Mouse (Mus musculus): ENCODE data around the gene Emilin3. TPM values are rescaled to one million over a fixed set of nuclear protein-coding genes. Genes with fewer than 3 reads are reported as not detected.

Gene Emilin3
- polyA plus RNA-seq, 1 experiment, result 0.70 TPM

DNA sequence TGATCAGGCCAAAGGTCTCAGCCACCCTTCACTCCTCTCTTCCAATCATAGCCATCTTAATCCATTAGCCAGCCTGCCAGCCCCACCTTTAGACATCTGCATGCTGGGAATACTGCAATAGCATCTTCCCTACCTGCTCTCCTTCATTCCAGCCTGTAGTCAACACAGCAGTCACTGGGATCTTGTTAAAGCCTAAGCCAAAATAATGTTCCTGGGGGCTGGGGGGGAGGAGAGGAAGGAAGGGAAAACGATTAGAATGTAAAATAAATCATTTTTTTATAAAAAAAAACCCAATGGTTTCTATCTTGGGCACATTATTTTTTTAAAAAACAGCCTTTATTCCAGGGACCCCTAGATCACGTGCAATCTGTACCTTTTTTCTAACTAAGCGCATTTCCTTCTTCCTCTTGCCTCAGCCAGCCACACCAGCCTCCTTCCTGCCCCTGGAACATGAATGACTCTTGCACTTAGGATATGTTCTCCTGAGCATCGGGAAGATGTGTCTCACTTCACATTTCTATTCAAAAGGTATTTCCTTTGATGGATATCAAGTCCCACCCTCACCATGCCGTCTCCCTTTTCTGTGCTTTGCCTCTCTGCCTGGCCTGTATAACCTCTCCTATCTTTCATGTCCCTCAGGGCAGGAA lies 37.8 kb downstream of the Emilin3 start:
- Histone ChIP-seq H3K36me3 (ENCODE audit: control insufficient read depth, insufficient read depth, low read length, poor library complexity, severe bottlenecking) (no peaks in the 10 kb centered on the region), H3K27ac (ENCODE audit: insufficient read depth, low read length) (no peak overlapping the region), H3K4me3 (ENCODE audit: low read depth, low read length) (no peak overlapping the region), H3K9me3 (replicated peaks; ENCODE audit: control insufficient read depth, insufficient read depth, low read length, poor library complexity, severe bottlenecking) (peaks cover 4% of the 10 kb centered on the region; the same call in 1 of the 2 replicates), H3K9ac (ENCODE audit: low read depth, poor library complexity, severe bottlenecking) (no peak overlapping the region), H3K4me1 (ENCODE audit: control insufficient read depth, insufficient read depth, low read length) (no peaks in the 10 kb centered on the region), H3K27me3 (ENCODE audit: control insufficient read depth, insufficient read depth, low read length, poor library complexity, severe bottlenecking) (peaks cover 4% of the 10 kb centered on the region; the same call in 1 of the 2 replicates)
- TF ChIP-seq POLR2A (IDR thresholded peaks at IDR 0.05; ENCODE audit: insufficient read depth, low read length), result no peak
- TF ChIP-seq CTCF (IDR thresholded peaks at IDR 0.05; ENCODE audit: low read depth, low read length), result no peak
- no peak for TF ChIP-seq EP300 (IDR thresholded peaks at IDR 0.05; ENCODE audit: insufficient read depth, low read depth, low read length)

DNA sequence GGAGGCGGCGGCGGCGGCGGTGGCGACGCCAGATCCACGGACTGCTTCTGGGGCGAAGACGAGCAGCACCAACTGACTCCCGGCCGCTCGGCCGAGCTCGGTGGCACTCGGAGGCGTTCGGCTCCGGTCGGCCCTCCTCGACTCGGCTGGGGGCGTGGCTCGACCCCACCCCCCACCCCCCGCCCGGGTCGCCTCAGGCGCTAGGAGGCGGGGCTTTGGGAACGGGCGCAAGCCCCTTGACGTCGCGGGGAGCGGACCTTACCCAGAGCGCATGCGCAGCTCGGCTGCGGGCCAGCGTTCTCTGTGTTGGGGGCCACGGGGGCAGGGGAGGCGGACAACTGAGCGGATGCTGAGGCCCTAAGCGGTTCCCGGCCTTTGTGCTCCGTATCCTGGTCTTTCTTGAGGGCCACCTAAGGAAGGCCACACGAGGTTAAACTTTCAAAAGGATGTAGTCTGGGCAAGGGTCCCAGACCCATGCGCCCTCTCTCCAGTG lies 39.2 kb downstream of the Emilin3 start, which contains the start of gene Zhx3:
Gene Zhx3, minus strand, starts transcription at position 109 of the 493 bp plus-strand sequence.
- Histone ChIP-seq H3K36me3 (ENCODE audit: control insufficient read depth, insufficient read depth, low read length, poor library complexity, severe bottlenecking) (no peaks in the 10 kb centered on the region), H3K27ac (ENCODE audit: insufficient read depth, low read length) (no peak within 1 kb of the TSS), H3K4me1 (ENCODE audit: control insufficient read depth, insufficient read depth, low read length) (no peaks in the 10 kb centered on the region), H3K4me3 (ENCODE audit: low read depth, low read length) (peak within 1 kb of the TSS; percentile 65), H3K9ac (ENCODE audit: low read depth, poor library complexity, severe bottlenecking) (peak within 1 kb of the TSS; percentile 9), H3K27me3 (ENCODE audit: control insufficient read depth, insufficient read depth, low read length, poor library complexity, severe bottlenecking) (peaks cover 4% of the 10 kb centered on the region; the same call in 1 of the 2 replicates), H3K9me3 (replicated peaks; ENCODE audit: control insufficient read depth, insufficient read depth, low read length, poor library complexity, severe bottlenecking) (peaks cover 4% of the 10 kb centered on the region; the same call in 1 of the 2 replicates)
- TF ChIP-seq EP300 (IDR thresholded peaks at IDR 0.05; ENCODE audit: insufficient read depth, low read depth, low read length), result no peak
- TF ChIP-seq POLR2A (IDR thresholded peaks at IDR 0.05; ENCODE audit: insufficient read depth, low read length), result peak; percentile 21
- no peak for TF ChIP-seq CTCF (IDR thresholded peaks at IDR 0.05; ENCODE audit: low read depth, low read length)

DNA sequence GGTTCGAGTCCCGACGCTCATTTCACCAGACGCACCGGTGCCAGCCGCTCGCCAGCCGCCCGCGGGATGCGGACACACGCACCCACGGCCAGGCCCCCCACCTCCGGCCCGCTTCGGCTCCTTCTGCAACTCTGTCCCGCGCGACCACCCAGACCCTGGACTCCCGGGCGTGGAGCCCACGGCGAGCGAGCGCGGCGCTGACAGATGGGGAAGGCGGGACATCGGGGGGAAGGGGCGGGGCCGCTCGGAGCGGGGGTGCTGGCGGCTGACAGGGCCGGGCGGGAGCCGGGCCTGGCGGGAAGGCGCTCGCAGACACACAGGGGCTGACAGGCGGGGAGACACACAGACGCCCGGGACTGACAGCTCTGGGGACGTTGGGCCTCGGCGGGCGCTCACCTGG lies 39.7 kb downstream of the Emilin3 start:
- H3K36me3 ChIP-seq (ENCODE audit: control insufficient read depth, insufficient read depth, low read length, poor library complexity, severe bottlenecking), result no peaks in the 10 kb centered on the region
- H3K27ac ChIP-seq (ENCODE audit: insufficient read depth, low read length), result no peak overlapping the region
- TF ChIP-seq POLR2A (IDR thresholded peaks at IDR 0.05; ENCODE audit: insufficient read depth, low read length) (no peak), EP300 (IDR thresholded peaks at IDR 0.05; ENCODE audit: insufficient read depth, low read depth, low read length) (no peak), CTCF (IDR thresholded peaks at IDR 0.05; ENCODE audit: low read depth, low read length) (no peak)

DNA sequence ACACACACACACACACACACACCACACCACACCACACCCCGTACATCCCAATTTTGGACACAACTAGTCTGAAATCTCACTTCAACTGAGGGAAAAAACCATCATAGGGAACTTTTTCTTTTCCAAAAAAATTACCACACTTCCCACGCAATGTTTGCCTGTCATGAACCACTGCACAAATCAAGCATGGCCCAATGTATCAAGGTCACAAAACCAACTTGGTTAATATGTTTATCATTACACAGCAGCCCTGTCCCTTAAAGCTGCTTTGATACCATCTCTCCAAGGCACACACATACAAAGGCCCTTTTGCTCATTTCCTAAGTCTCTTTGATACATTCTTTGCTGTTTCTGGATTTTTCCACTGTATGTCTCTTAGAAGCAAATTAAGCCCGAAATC lies 40.8 kb downstream of the Emilin3 start:
- H3K27ac ChIP-seq (ENCODE audit: insufficient read depth, low read length), result no peak overlapping the region
- H3K36me3 ChIP-seq (ENCODE audit: control insufficient read depth, insufficient read depth, low read length, poor library complexity, severe bottlenecking), result no peaks in the 10 kb centered on the region
- TF ChIP-seq POLR2A (IDR thresholded peaks at IDR 0.05; ENCODE audit: insufficient read depth, low read length), result no peak
- no peak for TF ChIP-seq CTCF (IDR thresholded peaks at IDR 0.05; ENCODE audit: low read depth, low read length)
- no peak for TF ChIP-seq EP300 (IDR thresholded peaks at IDR 0.05; ENCODE audit: insufficient read depth, low read depth, low read length)
- H3K27me3 ChIP-seq (ENCODE audit: control insufficient read depth, insufficient read depth, low read length, poor library complexity, severe bottlenecking), result peaks cover 4% of the 10 kb centered on the region; the same call in 1 of the 2 replicates
- H3K4me1 ChIP-seq (ENCODE audit: control insufficient read depth, insufficient read depth, low read length), result no peaks in the 10 kb centered on the region
- peaks cover 4% of the 10 kb centered on the region; the same call in 1 of the 2 replicates for H3K9me3 ChIP-seq (replicated peaks; ENCODE audit: control insufficient read depth, insufficient read depth, low read length, poor library complexity, severe bottlenecking)
- H3K4me3 ChIP-seq (ENCODE audit: low read depth, low read length), result no peak overlapping the region
- no peak overlapping the region for H3K9ac ChIP-seq (ENCODE audit: low read depth, poor library complexity, severe bottlenecking)

More for the DNA sequence above, 39.7 kb downstream of the Emilin3 start:
- Histone ChIP-seq H3K9ac (ENCODE audit: low read depth, poor library complexity, severe bottlenecking) (peak overlapping the region; percentile 9), H3K4me1 (ENCODE audit: control insufficient read depth, insufficient read depth, low read length) (no peaks in the 10 kb centered on the region), H3K27me3 (ENCODE audit: control insufficient read depth, insufficient read depth, low read length, poor library complexity, severe bottlenecking) (peaks cover 4% of the 10 kb centered on the region; the same call in 1 of the 2 replicates), H3K4me3 (ENCODE audit: low read depth, low read length) (peak overlapping the region; percentile 65), H3K9me3 (replicated peaks; ENCODE audit: control insufficient read depth, insufficient read depth, low read length, poor library complexity, severe bottlenecking) (peaks cover 4% of the 10 kb centered on the region; the same call in 1 of the 2 replicates)

DNA sequence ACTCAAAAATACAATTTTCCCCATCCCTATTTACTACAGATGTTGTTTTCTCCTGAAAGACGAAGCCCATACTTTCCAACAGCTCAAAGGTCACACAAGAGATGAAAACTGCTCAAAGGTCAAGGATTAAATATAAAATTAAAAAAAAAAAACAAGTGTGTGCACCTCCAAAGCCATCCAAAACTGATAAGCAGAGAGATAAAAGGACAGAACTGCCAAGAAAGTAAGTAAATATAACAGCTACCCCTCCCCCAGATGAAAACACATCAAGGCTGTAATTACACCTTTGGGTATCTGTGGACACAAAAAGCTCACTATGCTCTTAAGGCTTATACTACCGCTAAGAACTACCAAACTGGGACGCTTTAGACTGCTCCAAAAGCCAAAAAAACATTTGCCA lies 42.7 kb downstream of the Emilin3 start:
- H3K4me3 ChIP-seq (ENCODE audit: low read depth, low read length), result no peak overlapping the region
- H3K9me3 ChIP-seq (replicated peaks; ENCODE audit: control insufficient read depth, insufficient read depth, low read length, poor library complexity, severe bottlenecking), result no peaks in the 10 kb centered on the region
- H3K36me3 ChIP-seq (ENCODE audit: control insufficient read depth, insufficient read depth, low read length, poor library complexity, severe bottlenecking), result no peaks in the 10 kb centered on the region
- H3K9ac ChIP-seq (ENCODE audit: low read depth, poor library complexity, severe bottlenecking), result no peak overlapping the region
- no peaks in the 10 kb centered on the region for H3K4me1 ChIP-seq (ENCODE audit: control insufficient read depth, insufficient read depth, low read length)
- TF ChIP-seq CTCF (IDR thresholded peaks at IDR 0.05; ENCODE audit: low read depth, low read length) (no peak), POLR2A (IDR thresholded peaks at IDR 0.05; ENCODE audit: insufficient read depth, low read length) (no peak), EP300 (IDR thresholded peaks at IDR 0.05; ENCODE audit: insufficient read depth, low read depth, low read length) (no peak)
- H3K27ac ChIP-seq (ENCODE audit: insufficient read depth, low read length), result no peak overlapping the region
- peaks cover 4% of the 10 kb centered on the region; the same call in 1 of the 2 replicates for H3K27me3 ChIP-seq (ENCODE audit: control insufficient read depth, insufficient read depth, low read length, poor library complexity, severe bottlenecking)

DNA sequence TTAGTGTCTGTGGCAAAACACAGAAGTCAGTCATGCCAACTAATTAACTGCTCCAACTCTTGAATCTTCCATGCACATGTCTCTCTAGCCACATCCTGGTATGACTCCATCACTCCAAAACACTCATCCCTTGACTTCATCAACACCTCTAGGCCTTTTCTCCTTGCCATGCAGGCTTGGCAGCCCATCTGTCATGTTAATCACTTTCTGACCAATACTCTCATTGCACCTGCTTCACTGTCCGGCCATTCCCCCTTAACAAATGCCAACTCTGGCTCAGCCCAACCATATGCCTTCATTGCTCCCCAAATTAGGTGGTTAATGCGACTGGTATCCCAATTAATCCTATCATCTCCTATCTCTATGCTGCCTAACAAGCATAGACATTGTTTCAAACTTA lies 46.9 kb downstream of the Emilin3 start:
- H3K9ac ChIP-seq (ENCODE audit: low read depth, poor library complexity, severe bottlenecking), result no peak overlapping the region
- no peaks in the 10 kb centered on the region for H3K9me3 ChIP-seq (replicated peaks; ENCODE audit: control insufficient read depth, insufficient read depth, low read length, poor library complexity, severe bottlenecking)
- no peaks in the 10 kb centered on the region for H3K27me3 ChIP-seq (ENCODE audit: control insufficient read depth, insufficient read depth, low read length, poor library complexity, severe bottlenecking)
- H3K27ac ChIP-seq (ENCODE audit: insufficient read depth, low read length), result no peak overlapping the region
- no peaks in the 10 kb centered on the region for H3K4me1 ChIP-seq (ENCODE audit: control insufficient read depth, insufficient read depth, low read length)
- TF ChIP-seq POLR2A (IDR thresholded peaks at IDR 0.05; ENCODE audit: insufficient read depth, low read length) (no peak), EP300 (IDR thresholded peaks at IDR 0.05; ENCODE audit: insufficient read depth, low read depth, low read length) (no peak), CTCF (IDR thresholded peaks at IDR 0.05; ENCODE audit: low read depth, low read length) (no peak)
- H3K4me3 ChIP-seq (ENCODE audit: low read depth, low read length), result no peak overlapping the region
- no peaks in the 10 kb centered on the region for H3K36me3 ChIP-seq (ENCODE audit: control insufficient read depth, insufficient read depth, low read length, poor library complexity, severe bottlenecking)

Measured in ES-Bruce4 (cell line).